In the genomic region with DNA sequence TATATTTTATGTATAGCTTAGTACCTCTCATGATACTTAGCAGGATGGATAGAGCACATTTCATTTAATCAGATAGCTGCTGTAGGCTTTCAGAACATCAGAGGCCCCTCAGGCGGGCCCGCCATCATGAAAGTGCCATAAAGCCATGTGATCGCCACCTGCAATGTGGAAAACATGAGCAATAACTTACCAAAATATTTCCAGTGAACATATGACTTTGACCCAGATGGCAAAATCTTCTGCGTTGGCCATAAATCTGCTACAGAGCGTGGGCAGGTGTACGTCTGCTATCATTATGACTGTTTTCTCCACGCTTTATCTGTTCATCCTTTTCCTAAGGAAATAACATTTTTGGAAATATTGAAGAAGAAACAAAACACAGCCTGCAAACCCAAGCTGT, we compare ENCODE assay signal across 22 mouse cellular contexts.
DNase-seq lines count a peak whose midpoint lies in the region; ATAC-seq and TF ChIP-seq lines count a peak whose summit lies in the region.
"Had no signal": no experiment of that assay in that cellular context is flagged by ENCODE, and none has a peak within 500 bp of the region (broad histone marks: within the 10 kb centered on the region; RNA-seq: fewer than 3 reads in every experiment).

No protein-coding gene starts in this region.

- intact Hi-C loops in left cerebral cortex, postnatal 36 days (cut with DNase I) = no loop called here

- no peak overlapping the region for H3K4me2 ChIP-seq in forebrain, embryonic 13.5 days
- H3K4me2 ChIP-seq: embryonic facial prominence, embryonic 15.5 days; heart, embryonic 11.5 days; hindbrain, embryonic 13.5 days; intestine, embryonic 15.5 days; kidney, embryonic 15.5 days; liver, embryonic 11.5 days had no signal

- H3K27ac ChIP-seq in forebrain, embryonic 13.5 days = no peak overlapping the region
- H3K27ac ChIP-seq: embryonic facial prominence, embryonic 15.5 days; hindbrain, embryonic 13.5 days; intestine, embryonic 15.5 days; kidney, embryonic 15.5 days had no signal

- no peaks in the 10 kb centered on the region for H3K4me1 ChIP-seq in G1E (ENCODE audit: insufficient read depth, low read depth, low read length)
- H3K4me1 ChIP-seq in forebrain, embryonic 13.5 days = no peaks in the 10 kb centered on the region
- H3K4me1 ChIP-seq: embryonic facial prominence, embryonic 15.5 days; hindbrain, embryonic 13.5 days; intestine, embryonic 15.5 days; kidney, embryonic 15.5 days; megakaryocyte, embryonic 14.5 days had no signal

- peak; percentile 31 to 57 for DNase-seq in frontal cortex, postnatal 36 days (ENCODE audit: low spot score in 2 of 2)
- no peak for DNase-seq in frontal cortex, postnatal 14 days (ENCODE audit: low spot score in 2 of 2)
- DNase-seq in G1E (ENCODE audit: low spot score) = no peak
- DNase-seq in layer of hippocampus, adult 9-10 months (ENCODE audit: low spot score) = peak; percentile 55
- DNase-seq in left cerebral cortex, postnatal 36 days (ENCODE audit: low spot score in 2 of 2) = peak; percentile 32 to 44
- no peak for DNase-seq in spleen, postnatal 36 days (ENCODE audit: low spot score in 2 of 2)
- DNase-seq in lung, postnatal 14 days = no peak
- DNase-seq: adrenal gland, postnatal 25 days; cerebellum, postnatal 36 days; heart, postnatal 10 days; kidney, postnatal 4 days; lung, adult 18-20 months; midbrain, embryonic 14.5 days; thymus, postnatal 36 days had no signal

- H3K27me3 ChIP-seq in G1E (ENCODE audit: insufficient read depth, low read length) = no peaks in the 10 kb centered on the region
- H3K27me3 ChIP-seq in forebrain, embryonic 13.5 days = no peaks in the 10 kb centered on the region
- H3K27me3 ChIP-seq: embryonic facial prominence, embryonic 15.5 days; hindbrain, embryonic 13.5 days; intestine, embryonic 15.5 days; kidney, embryonic 15.5 days; megakaryocyte, embryonic 14.5 days had no signal

- no peak for TF ChIP-seq CTCF in G1E (IDR thresholded peaks at IDR 0.05; ENCODE audit: low read depth, low read length)

- H3K9ac ChIP-seq in forebrain, embryonic 13.5 days = no peak overlapping the region
- H3K9ac ChIP-seq: embryonic facial prominence, embryonic 15.5 days; hindbrain, embryonic 13.5 days; intestine, embryonic 15.5 days; kidney, embryonic 15.5 days had no signal

- no peak overlapping the region for H3K4me3 ChIP-seq in G1E (ENCODE audit: low read depth, low read length)
- no peak overlapping the region for H3K4me3 ChIP-seq in forebrain, embryonic 13.5 days
- H3K4me3 ChIP-seq: embryonic facial prominence, embryonic 15.5 days; hindbrain, embryonic 13.5 days; intestine, embryonic 15.5 days; kidney, embryonic 15.5 days; megakaryocyte, embryonic 14.5 days had no signal

- H3K9me3 ChIP-seq in G1E (replicated peaks) = peaks cover 7% of the 10 kb centered on the region; the same call in 1 of the 2 replicates
- no peaks in the 10 kb centered on the region for H3K9me3 ChIP-seq in forebrain, embryonic 13.5 days (replicated peaks)
- H3K9me3 ChIP-seq: embryonic facial prominence, embryonic 15.5 days; hindbrain, embryonic 13.5 days; intestine, embryonic 15.5 days; kidney, embryonic 15.5 days had no signal

- ATAC-seq in G1E (ENCODE audit: extremely low read depth, insufficient number of reproducible peaks, low FRiP score, poor library complexity, severe bottlenecking) = 0 out of 2 replicates have a peak, but pooled peaks have one; percentile 8
- no peak for ATAC-seq in forebrain, embryonic 13.5 days
- ATAC-seq: intestine, embryonic 15.5 days had no signal

- WGBS in forebrain, embryonic 13.5 days = 92% methylated on average over 7 of the region's 7 CpGs

- H3K36me3 ChIP-seq in G1E (replicated peaks) = no peaks in the 10 kb centered on the region
- no peaks in the 10 kb centered on the region for H3K36me3 ChIP-seq in forebrain, embryonic 13.5 days (ENCODE audit: poor library complexity, severe bottlenecking)
- H3K36me3 ChIP-seq: embryonic facial prominence, embryonic 15.5 days; hindbrain, embryonic 13.5 days; intestine, embryonic 15.5 days; kidney, embryonic 15.5 days had no signal

Comparison
In these comparisons a context has a peak if more than half of its experiments do, and no peak if none do; other contexts are left out.
1. DNase-seq: peak in frontal cortex, postnatal 36 days (2 of 2), layer of hippocampus, adult 9-10 months (single experiment) and left cerebral cortex, postnatal 36 days (2 of 2); none in frontal cortex, postnatal 14 days (0 of 2), G1E (single experiment), spleen, postnatal 36 days (0 of 2) and lung, postnatal 14 days (single experiment).